Mouse (Mus musculus): ENCODE measurements around the gene Gm43552.

DNA sequence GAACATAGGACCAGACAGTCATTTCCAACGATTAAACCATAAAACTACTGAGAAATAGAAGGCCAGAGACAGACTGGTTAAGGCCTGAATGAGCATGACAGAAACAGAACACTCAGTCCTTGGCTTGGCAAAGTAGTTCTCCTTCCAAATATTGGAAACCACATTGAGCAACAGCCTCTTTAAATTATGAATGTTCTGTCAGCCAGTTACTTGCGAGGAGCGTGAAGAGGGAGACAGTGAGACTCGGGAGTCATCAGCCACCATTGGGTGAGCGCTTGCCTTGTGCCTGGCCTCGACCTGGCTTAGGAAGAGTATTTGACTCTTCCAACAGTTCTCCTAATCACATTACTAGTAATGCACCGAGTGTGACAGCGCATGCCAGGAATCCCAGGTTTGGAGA is 15.8 kb upstream of the Gm43552 start:
- TF ChIP-seq TAL1 (IDR thresholded peaks at IDR 0.05; ENCODE audit: low read length) (no peak), GATA1 (IDR thresholded peaks at IDR 0.05; ENCODE audit: low read length) (no peak)
